ENCODE assay signal across 20 mouse cellular contexts in the genomic region with DNA sequence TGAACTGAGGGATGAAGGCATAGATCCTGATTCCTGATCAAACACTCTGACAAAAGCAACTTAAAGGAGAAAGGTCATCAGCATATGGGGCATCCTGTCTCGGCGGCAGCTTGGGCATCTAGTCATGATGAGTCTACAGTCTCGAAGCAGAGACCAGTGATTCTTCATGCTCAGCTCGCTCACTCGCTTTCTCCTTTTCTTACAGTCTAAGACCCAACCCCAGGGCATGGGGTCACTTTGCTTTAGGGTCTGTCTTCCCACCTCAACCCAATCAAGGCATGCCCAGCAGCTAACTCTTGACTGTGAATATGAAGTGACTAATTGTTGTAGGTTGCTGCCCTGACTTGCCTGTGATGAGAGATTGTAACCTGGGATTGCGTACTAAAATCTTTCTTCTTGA.
DNase-seq lines count a peak whose midpoint lies in the region; ATAC-seq lines count a peak whose summit lies in the region.
"Had no signal": no experiment of that assay in that cellular context is flagged by ENCODE, and none has a peak within 500 bp of the region (broad histone marks: within the 10 kb centered on the region; RNA-seq: fewer than 3 reads in every experiment).

No protein-coding gene starts in this region.

- no peaks in the 10 kb centered on the region for H3K27me3 ChIP-seq in intestine, embryonic 14.5 days (replicated peaks; ENCODE audit: control insufficient read depth, insufficient read depth, low read length)
- no peaks in the 10 kb centered on the region for H3K27me3 ChIP-seq in intestine, embryonic 16.5 days (replicated peaks; ENCODE audit: control insufficient read depth, insufficient read depth, low read length)
- H3K27me3 ChIP-seq in midbrain, embryonic 11.5 days (ENCODE audit: control insufficient read depth, insufficient read depth, low read length), result no peaks in the 10 kb centered on the region
- no peaks in the 10 kb centered on the region for H3K27me3 ChIP-seq in midbrain, embryonic 15.5 days (replicated peaks)
- H3K27me3 ChIP-seq: embryonic facial prominence, embryonic 12.5 days; forebrain, embryonic 15.5 days had no signal

- 97% methylated on average over 6 of the region's 6 CpGs for WGBS in intestine, embryonic 14.5 days
- WGBS in intestine, embryonic 16.5 days, result 94% methylated on average over 6 of the region's 6 CpGs
- WGBS in midbrain, embryonic 11.5 days, result 96% methylated on average over 6 of the region's 6 CpGs
- 97% methylated on average over 6 of the region's 6 CpGs for WGBS in midbrain, embryonic 15.5 days

- no peaks in the 10 kb centered on the region for H3K9me3 ChIP-seq in intestine, embryonic 14.5 days (ENCODE audit: control insufficient read depth, low read length)
- no peaks in the 10 kb centered on the region for H3K9me3 ChIP-seq in intestine, embryonic 16.5 days (ENCODE audit: control insufficient read depth, low read length)
- H3K9me3 ChIP-seq in midbrain, embryonic 11.5 days (ENCODE audit: control insufficient read depth, low read length), result no peaks in the 10 kb centered on the region
- no peaks in the 10 kb centered on the region for H3K9me3 ChIP-seq in midbrain, embryonic 15.5 days
- H3K9me3 ChIP-seq: embryonic facial prominence, embryonic 10.5 days; embryonic facial prominence, embryonic 12.5 days; forebrain, embryonic 12.5 days; forebrain, embryonic 15.5 days had no signal

- no peak overlapping the region for H3K9ac ChIP-seq in intestine, embryonic 14.5 days (ENCODE audit: low read length)
- H3K9ac ChIP-seq in intestine, embryonic 16.5 days (ENCODE audit: low read depth, low read length), result no peak overlapping the region
- no peak overlapping the region for H3K9ac ChIP-seq in midbrain, embryonic 11.5 days (ENCODE audit: low read length)
- H3K9ac ChIP-seq in midbrain, embryonic 15.5 days, result no peak overlapping the region
- H3K9ac ChIP-seq: embryonic facial prominence, embryonic 12.5 days; forebrain, embryonic 12.5 days; forebrain, embryonic 15.5 days; forebrain, postnatal 0 days had no signal

- peaks cover 7% of the 10 kb centered on the region; the same call in 1 of the 2 replicates for H3K4me1 ChIP-seq in intestine, embryonic 14.5 days (replicated peaks; ENCODE audit: control insufficient read depth, insufficient read depth, low read length)
- H3K4me1 ChIP-seq in intestine, embryonic 16.5 days (ENCODE audit: control insufficient read depth, insufficient read depth, low read length), result 0 out of 2 replicates have a peak, but pooled peaks cover 7% of the 10 kb centered on the region
- peaks cover 5% of the 10 kb centered on the region; the same call in 1 of the 2 replicates for H3K4me1 ChIP-seq in midbrain, embryonic 11.5 days (ENCODE audit: control insufficient read depth, insufficient read depth, low read length)
- no peaks in the 10 kb centered on the region for H3K4me1 ChIP-seq in midbrain, embryonic 15.5 days
- H3K4me1 ChIP-seq: forebrain, embryonic 15.5 days had no signal

- H3K4me3 ChIP-seq in intestine, embryonic 14.5 days (ENCODE audit: low read depth, low read length), result no peak overlapping the region
- no peak overlapping the region for H3K4me3 ChIP-seq in intestine, embryonic 16.5 days (ENCODE audit: low read length)
- H3K4me3 ChIP-seq in midbrain, embryonic 11.5 days (ENCODE audit: low read depth, low read length), result no peak overlapping the region
- H3K4me3 ChIP-seq in midbrain, embryonic 15.5 days, result no peak overlapping the region
- H3K4me3 ChIP-seq: embryonic facial prominence, embryonic 10.5 days; embryonic facial prominence, embryonic 12.5 days; forebrain, embryonic 12.5 days; forebrain, embryonic 15.5 days had no signal

- ATAC-seq in intestine, embryonic 14.5 days (replicated peaks; ENCODE audit: low FRiP score, low TSS enrichment, low read depth), result no peak
- ATAC-seq in intestine, embryonic 16.5 days, result no peak
- ATAC-seq in midbrain, embryonic 11.5 days (ENCODE audit: low FRiP score), result no peak
- no peak for ATAC-seq in midbrain, embryonic 15.5 days (replicated peaks)
- ATAC-seq: forebrain, embryonic 15.5 days; forebrain, postnatal 0 days had no signal

- DNase-seq in heart, adult 11 months, result peak; percentile 61
- no peak for DNase-seq in heart, adult 8-10 months (ENCODE audit: low spot score)
- peak; percentile 42 for DNase-seq in intestine, embryonic 14.5 days (ENCODE audit: low spot score)
- peak; percentile 75 for DNase-seq in midbrain, embryonic 11.5 days (ENCODE audit: low spot score, missing footprints)
- no peak for DNase-seq in cerebellum, adult 9-11 months
- DNase-seq: adrenal gland, adult 2 months; adrenal gland, postnatal 10 days; adrenal gland, postnatal 25 days; cerebellum, adult 11 months; cerebellum, adult 18-20 months; cerebellum, adult 8-10 months; cerebellum, postnatal 10 days; cerebellum, postnatal 25 days; forebrain, postnatal 0 days had no signal

- no peak overlapping the region for H3K27ac ChIP-seq in intestine, embryonic 14.5 days (ENCODE audit: low read depth)
- H3K27ac ChIP-seq in intestine, embryonic 16.5 days (ENCODE audit: low read length), result no peak overlapping the region
- no peak overlapping the region for H3K27ac ChIP-seq in midbrain, embryonic 11.5 days (ENCODE audit: low read depth, low read length)
- H3K27ac ChIP-seq in midbrain, embryonic 15.5 days, result no peak overlapping the region
- H3K27ac ChIP-seq: embryonic facial prominence, embryonic 10.5 days; embryonic facial prominence, embryonic 12.5 days; forebrain, embryonic 12.5 days; forebrain, embryonic 15.5 days had no signal

- H3K4me2 ChIP-seq in intestine, embryonic 14.5 days (ENCODE audit: low read length), result no peak overlapping the region
- H3K4me2 ChIP-seq in intestine, embryonic 16.5 days (ENCODE audit: low read depth, low read length), result no peak overlapping the region
- no peak overlapping the region for H3K4me2 ChIP-seq in midbrain, embryonic 11.5 days
- H3K4me2 ChIP-seq in midbrain, embryonic 15.5 days, result no peak overlapping the region
- H3K4me2 ChIP-seq: embryonic facial prominence, embryonic 12.5 days; forebrain, embryonic 12.5 days; forebrain, embryonic 15.5 days had no signal

- no peaks in the 10 kb centered on the region for H3K36me3 ChIP-seq in intestine, embryonic 14.5 days (ENCODE audit: control insufficient read depth, insufficient read depth, low read length)
- no peaks in the 10 kb centered on the region for H3K36me3 ChIP-seq in intestine, embryonic 16.5 days (ENCODE audit: control insufficient read depth, insufficient read depth, low read length)
- no peaks in the 10 kb centered on the region for H3K36me3 ChIP-seq in midbrain, embryonic 11.5 days (ENCODE audit: control insufficient read depth, insufficient read depth, low read length)
- no peaks in the 10 kb centered on the region for H3K36me3 ChIP-seq in midbrain, embryonic 15.5 days (replicated peaks)
- H3K36me3 ChIP-seq: embryonic facial prominence, embryonic 10.5 days; embryonic facial prominence, embryonic 12.5 days; forebrain, embryonic 12.5 days; forebrain, embryonic 15.5 days had no signal

Comparison
In these comparisons a context has a peak if more than half of its experiments do, and no peak if none do; other contexts are left out.
1. DNase-seq: peak in heart, adult 11 months (single experiment), intestine, embryonic 14.5 days (single experiment) and midbrain, embryonic 11.5 days (single experiment); none in heart, adult 8-10 months (single experiment) and cerebellum, adult 9-11 months (single experiment).